Mouse (Mus musculus): ENCODE measurements around the gene Dscam.
A peak's percentile ranks its signal among the peaks of the same experiment; 100 is the strongest.

Dscam gene

GRCm38 (mm10) chr16:96855060-96855459, 315.5 kb downstream of the Dscam start:
- no peak for DNase-seq

GRCm38 (mm10) chr16:96852383-96852782, 318.2 kb downstream of the Dscam start:
- DNase-seq = peak in 1 of 2 experiments; percentile 3

GRCm38 (mm10) chr16:96848916-96849315, 321.6 kb downstream of the Dscam start:
- no peak for DNase-seq

- no peak for DNase-seq
These were observed 324.0 kb downstream of the Dscam start for GRCm38 (mm10) chr16:96846585-96846984.

GRCm38 (mm10) chr16:96846113-96846512, 324.4 kb downstream of the Dscam start:
- DNase-seq = no peak

GRCm38 (mm10) chr16:96845475-96846098, 325.0 kb downstream of the Dscam start:
- no peak for DNase-seq

GRCm38 (mm10) chr16:96843691-96844400, 326.7 kb downstream of the Dscam start:
- no peak for DNase-seq

- DNase-seq = no peak
These were observed 327.7 kb downstream of the Dscam start for GRCm38 (mm10) chr16:96842829-96843360.

GRCm38 (mm10) chr16:96819649-96820048, 350.9 kb downstream of the Dscam start:
- DNase-seq = peak; percentile 53 to 64

GRCm38 (mm10) chr16:96806298-96806697, 364.3 kb downstream of the Dscam start:
- DNase-seq = no peak

GRCm38 (mm10) chr16:96802636-96803035, 367.9 kb downstream of the Dscam start:
- DNase-seq = no peak

GRCm38 (mm10) chr16:96801650-96802237, 368.8 kb downstream of the Dscam start:
- no peak for DNase-seq

- no peak for DNase-seq
These were observed 375.1 kb downstream of the Dscam start for GRCm38 (mm10) chr16:96795431-96795830.

GRCm38 (mm10) chr16:96791307-96791706, 379.2 kb downstream of the Dscam start:
- no peak for DNase-seq

- DNase-seq = no peak
These were observed 382.3 kb downstream of the Dscam start for GRCm38 (mm10) chr16:96788286-96788685.

- DNase-seq = no peak
These were observed 391.5 kb downstream of the Dscam start for GRCm38 (mm10) chr16:96779021-96779420.

GRCm38 (mm10) chr16:96774245-96774644, 396.3 kb downstream of the Dscam start:
- DNase-seq = no peak

GRCm38 (mm10) chr16:96767985-96768384, 402.6 kb downstream of the Dscam start:
- DNase-seq = no peak

- DNase-seq = no peak
These were observed 403.0 kb downstream of the Dscam start for GRCm38 (mm10) chr16:96767508-96767907.

GRCm38 (mm10) chr16:96761225-96761624, 409.3 kb downstream of the Dscam start:
- no peak for DNase-seq

- DNase-seq = no peak
These were observed 411.4 kb downstream of the Dscam start for GRCm38 (mm10) chr16:96759081-96759603.

GRCm38 (mm10) chr16:96758381-96758780, 412.2 kb downstream of the Dscam start:
- no peak for DNase-seq

- DNase-seq = no peak
These were observed 412.8 kb downstream of the Dscam start for GRCm38 (mm10) chr16:96757588-96758313.
